Mouse (Mus musculus): Measurements from ENCODE around the gene Tpx2. TPM values are rescaled to one million over a fixed set of nuclear protein-coding genes. Genes with fewer than 3 reads are reported as not detected.

Gene Tpx2
- polyA plus RNA-seq, 1 experiment from 2014 or later, result 16.1 TPM

DNA sequence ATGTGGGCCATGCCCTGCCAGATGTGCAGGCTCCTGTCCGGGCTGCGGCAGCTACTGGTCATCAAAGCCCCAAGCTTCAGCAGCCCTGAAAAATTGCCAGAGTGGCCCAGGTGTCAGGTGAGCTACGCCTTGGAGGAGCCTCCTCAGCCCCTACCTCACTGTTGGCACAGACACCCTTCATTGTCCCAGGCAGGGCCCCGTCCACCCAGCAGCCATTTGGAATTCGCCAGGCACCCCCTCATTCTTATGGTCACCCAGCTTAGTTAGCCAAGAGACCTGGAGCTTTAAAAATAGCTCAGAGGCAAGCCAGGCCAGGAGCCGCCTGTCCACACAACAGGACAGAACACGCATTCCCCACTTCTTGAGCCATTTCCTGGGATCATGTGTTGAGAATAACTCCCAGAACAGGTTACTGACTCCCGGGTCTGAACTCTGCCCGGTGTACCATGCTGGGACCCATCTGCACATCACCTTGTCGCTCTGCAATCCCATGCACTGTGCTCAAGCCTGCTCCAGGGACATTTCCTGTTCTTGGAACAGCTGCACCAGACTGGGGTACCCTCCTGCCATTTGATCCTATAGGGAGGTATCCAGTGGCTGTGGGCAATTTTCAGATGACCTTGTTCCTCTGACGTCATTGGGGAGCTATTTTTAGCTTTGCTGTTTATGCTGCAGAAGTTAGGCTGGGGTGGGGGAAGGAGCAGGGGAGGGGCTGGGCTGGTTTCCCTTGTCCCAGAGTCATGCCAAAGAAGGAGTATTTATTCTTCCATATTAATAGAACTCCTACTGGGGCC, 57.5 kb downstream of the Tpx2 start:
- no peaks in the 10 kb centered on the region for H3K4me1 ChIP-seq (replicated peaks; ENCODE audit: control insufficient read depth, insufficient read depth, low read length)
- H3K27ac ChIP-seq (ENCODE audit: low read depth, low read length), result no peak overlapping the region
- H3K4me2 ChIP-seq (replicated peaks; ENCODE audit: low read depth), result no peak overlapping the region
- no peak for ATAC-seq
- no peaks in the 10 kb centered on the region for H3K36me3 ChIP-seq (ENCODE audit: control insufficient read depth, insufficient read depth)
- H3K27me3 ChIP-seq (replicated peaks; ENCODE audit: control insufficient read depth, insufficient read depth, low read length), result no peaks in the 10 kb centered on the region
- no peak for TF ChIP-seq CTCF (IDR thresholded peaks at IDR 0.05; ENCODE audit: low read depth)
- H3K9me3 ChIP-seq (ENCODE audit: control insufficient read depth), result no peaks in the 10 kb centered on the region
- H3K9ac ChIP-seq (ENCODE audit: low read depth, low read length), result no peak overlapping the region
- WGBS, result 56% methylated on average over 11 of the region's 11 CpGs
- H3K4me3 ChIP-seq (ENCODE audit: low read depth, low read length), result no peak overlapping the region

- no peak overlapping the region for H3K27ac ChIP-seq (ENCODE audit: low read depth, low read length)
- H3K9me3 ChIP-seq (ENCODE audit: control insufficient read depth), result no peaks in the 10 kb centered on the region
- H3K4me2 ChIP-seq (replicated peaks; ENCODE audit: low read depth), result no peak overlapping the region
- no peak overlapping the region for H3K9ac ChIP-seq (ENCODE audit: low read depth, low read length)
- peaks cover 6% of the 10 kb centered on the region for H3K27me3 ChIP-seq (replicated peaks; ENCODE audit: control insufficient read depth, insufficient read depth, low read length)
- ATAC-seq, result no peak
- H3K36me3 ChIP-seq (ENCODE audit: control insufficient read depth, insufficient read depth), result no peaks in the 10 kb centered on the region
- 55% methylated on average over 9 of the region's 9 CpGs for WGBS
- H3K4me3 ChIP-seq (ENCODE audit: low read depth, low read length), result no peak overlapping the region
- no peaks in the 10 kb centered on the region for H3K4me1 ChIP-seq (replicated peaks; ENCODE audit: control insufficient read depth, insufficient read depth, low read length)
- no peak for TF ChIP-seq CTCF (IDR thresholded peaks at IDR 0.05; ENCODE audit: low read depth)
Observed at GRCm38 (mm10) chr2:152906274-152907037, 58.7 kb downstream of the Tpx2 start.

- no peaks in the 10 kb centered on the region for H3K36me3 ChIP-seq (ENCODE audit: control insufficient read depth, insufficient read depth)
- WGBS, result 70% methylated on average over 14 of the region's 14 CpGs
- TF ChIP-seq CTCF (IDR thresholded peaks at IDR 0.05; ENCODE audit: low read depth), result no peak
- H3K9me3 ChIP-seq (ENCODE audit: control insufficient read depth), result no peaks in the 10 kb centered on the region
- no peak for ATAC-seq
- H3K27me3 ChIP-seq (replicated peaks; ENCODE audit: control insufficient read depth, insufficient read depth, low read length), result peaks cover 15% of the 10 kb centered on the region
- H3K4me1 ChIP-seq (replicated peaks; ENCODE audit: control insufficient read depth, insufficient read depth, low read length), result no peaks in the 10 kb centered on the region
- H3K27ac ChIP-seq (ENCODE audit: low read depth, low read length), result no peak overlapping the region
- H3K4me3 ChIP-seq (ENCODE audit: low read depth, low read length), result no peak overlapping the region
- no peak overlapping the region for H3K4me2 ChIP-seq (replicated peaks; ENCODE audit: low read depth)
- H3K9ac ChIP-seq (ENCODE audit: low read depth, low read length), result no peak overlapping the region
Observed at GRCm38 (mm10) chr2:152907114-152907943, 59.6 kb downstream of the Tpx2 start.

DNA sequence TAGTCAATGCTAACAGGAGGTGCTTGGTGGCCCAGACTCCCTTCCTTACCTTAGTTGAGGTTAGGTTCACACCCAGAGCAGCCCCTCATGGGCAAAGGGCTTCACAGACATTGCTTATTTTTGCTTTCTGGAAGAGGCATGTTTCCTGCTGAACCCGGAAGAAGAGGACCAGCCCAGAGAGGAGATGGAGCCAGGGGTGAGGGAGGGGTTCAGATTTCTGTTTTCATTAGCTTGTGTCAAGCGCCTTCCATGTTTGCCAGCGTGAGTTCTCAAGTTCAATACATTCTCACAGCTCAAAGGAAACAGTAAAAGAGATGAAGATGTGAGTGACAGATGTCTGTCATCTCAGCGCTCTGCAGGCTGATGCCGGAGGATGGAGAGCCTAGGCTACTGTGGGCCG, 62.1 kb downstream of the Tpx2 start:
- Histone ChIP-seq H3K36me3 (ENCODE audit: control insufficient read depth, insufficient read depth) (no peaks in the 10 kb centered on the region), H3K4me3 (ENCODE audit: low read depth, low read length) (no peak overlapping the region), H3K4me2 (replicated peaks; ENCODE audit: low read depth) (no peak overlapping the region), H3K9me3 (ENCODE audit: control insufficient read depth) (no peaks in the 10 kb centered on the region), H3K9ac (ENCODE audit: low read depth, low read length) (no peak overlapping the region), H3K4me1 (replicated peaks; ENCODE audit: control insufficient read depth, insufficient read depth, low read length) (no peaks in the 10 kb centered on the region), H3K27ac (ENCODE audit: low read depth, low read length) (no peak overlapping the region), H3K27me3 (replicated peaks; ENCODE audit: control insufficient read depth, insufficient read depth, low read length) (peaks cover 23% of the 10 kb centered on the region)
- TF ChIP-seq CTCF (IDR thresholded peaks at IDR 0.05; ENCODE audit: low read depth), result no peak
- WGBS, result 78% methylated on average over 6 of the region's 6 CpGs
- ATAC-seq, result no peak

DNA sequence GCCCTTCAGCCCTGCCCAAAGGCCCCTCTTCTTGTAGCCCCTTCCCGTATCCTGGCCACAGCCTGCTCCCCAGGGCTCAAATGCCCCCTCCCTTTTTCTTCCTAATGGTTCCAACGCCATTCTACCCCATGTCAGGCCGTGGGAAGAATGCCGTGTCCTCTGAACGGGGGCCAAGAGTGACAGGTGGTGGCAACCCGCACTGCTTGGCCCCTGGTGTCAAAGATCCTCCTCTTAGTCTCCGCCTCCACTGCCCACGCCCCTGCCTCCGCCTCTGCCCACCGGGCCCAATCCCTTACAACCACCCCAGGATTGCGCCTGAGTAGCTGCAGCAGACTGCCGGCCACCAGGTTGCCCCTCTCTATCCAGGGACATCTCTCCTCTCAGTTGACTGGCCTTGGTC, 63.3 kb downstream of the Tpx2 start, which contains the start of gene Mylk2:
TSS of gene Mylk2 (plus strand) at position 322 of the 400 bp plus-strand sequence.
- Histone ChIP-seq H3K9me3 (ENCODE audit: control insufficient read depth) (no peaks in the 10 kb centered on the region), H3K27ac (ENCODE audit: low read depth, low read length) (no peak within 1 kb of the TSS), H3K36me3 (ENCODE audit: control insufficient read depth, insufficient read depth) (no peaks in the 10 kb centered on the region), H3K9ac (ENCODE audit: low read depth, low read length) (no peak within 1 kb of the TSS), H3K4me1 (replicated peaks; ENCODE audit: control insufficient read depth, insufficient read depth, low read length) (no peaks in the 10 kb centered on the region), H3K4me2 (replicated peaks; ENCODE audit: low read depth) (no peak within 1 kb of the TSS), H3K4me3 (ENCODE audit: low read depth, low read length) (no peak within 1 kb of the TSS), H3K27me3 (replicated peaks; ENCODE audit: control insufficient read depth, insufficient read depth, low read length) (peaks cover 23% of the 10 kb centered on the region)
- 16% methylated on average over 12 of the region's 12 CpGs for WGBS
- TF ChIP-seq CTCF (IDR thresholded peaks at IDR 0.05; ENCODE audit: low read depth), result no peak
- ATAC-seq, result no peak

DNA sequence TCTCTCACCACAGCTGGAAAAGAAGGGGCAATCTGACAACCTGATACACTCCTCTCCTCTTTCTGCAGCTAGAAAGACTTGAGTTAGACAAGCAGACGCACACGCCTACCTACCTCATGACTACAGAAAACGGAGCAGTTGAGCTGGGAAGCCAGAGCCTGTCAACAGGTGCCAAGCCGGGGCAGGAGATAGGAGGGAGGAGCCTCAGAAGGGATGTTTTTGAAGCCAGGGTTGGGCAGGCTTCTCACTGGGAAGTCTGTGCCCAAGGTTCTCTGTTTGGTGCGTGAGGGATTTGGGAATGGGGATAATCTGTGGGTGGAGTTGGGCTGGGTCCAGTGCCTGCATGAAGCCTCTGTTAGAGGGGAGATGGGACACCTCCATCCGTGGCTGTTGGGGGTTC, 63.7 kb downstream of the Tpx2 start:
- no peak for ATAC-seq
- Histone ChIP-seq H3K36me3 (ENCODE audit: control insufficient read depth, insufficient read depth) (no peaks in the 10 kb centered on the region), H3K4me1 (replicated peaks; ENCODE audit: control insufficient read depth, insufficient read depth, low read length) (no peaks in the 10 kb centered on the region), H3K9me3 (ENCODE audit: control insufficient read depth) (no peaks in the 10 kb centered on the region), H3K4me2 (replicated peaks; ENCODE audit: low read depth) (no peak overlapping the region), H3K9ac (ENCODE audit: low read depth, low read length) (no peak overlapping the region), H3K4me3 (ENCODE audit: low read depth, low read length) (no peak overlapping the region), H3K27me3 (replicated peaks; ENCODE audit: control insufficient read depth, insufficient read depth, low read length) (peaks cover 23% of the 10 kb centered on the region), H3K27ac (ENCODE audit: low read depth, low read length) (no peak overlapping the region)
- 27% methylated on average over 6 of the region's 6 CpGs for WGBS
- TF ChIP-seq CTCF (IDR thresholded peaks at IDR 0.05; ENCODE audit: low read depth), result no peak

All from intestine, postnatal 0 days (tissue).